Mouse (Mus musculus) forebrain, postnatal 0 days (tissue): Measurements from ENCODE around the gene Sap25. TPM values are rescaled to one million over a fixed set of nuclear protein-coding genes. Genes with fewer than 3 reads are reported as not detected.
A peak's percentile ranks its signal among the peaks of the same experiment; 100 is the strongest.

Source experiments
- ATAC-seq: fragments of 200-750 bp; cut with Nextera tagmentation; 2 replicates; pipeline ENCODE4 v1.8.0; 2017; ENCODE audit warnings: mild to moderate bottlenecking, moderate library complexity
- DNase-seq: peaks from one replicate; pipeline ENCODE4 v3.0.0-alpha.2; 2015
- H3K27ac ChIP-seq: fragments of 300-500 bp; sonication (generic); 2 replicates; pipeline ENCODE4 v1.5.1; 2014; ENCODE audit warnings: low read depth, mild to moderate bottlenecking, antibody characterized with exemption, low read length, moderate library complexity, mixed read lengths
- H3K27me3 ChIP-seq: fragments of 300-500 bp; sonication (generic); 2 replicates; pipeline ENCODE4 v1.6.1; 2014; ENCODE audit warnings: mild to moderate bottlenecking, low read length, mixed read lengths; ENCODE audit not compliant: insufficient read depth
- H3K36me3 ChIP-seq: fragments of 300-500 bp; sonication (generic); 2 replicates; pipeline ENCODE4 v1.6.1; 2014; ENCODE audit warnings: mild to moderate bottlenecking, moderate library complexity; ENCODE audit not compliant: insufficient read depth
- H3K4me1 ChIP-seq: fragments of 300-500 bp; sonication (generic); 2 replicates; pipeline ENCODE4 v1.6.1; 2014; ENCODE audit warnings: antibody characterized with exemption; ENCODE audit not compliant: insufficient read depth
- H3K4me2 ChIP-seq: fragments of 300-500 bp; sonication (generic); 2 replicates; pipeline ENCODE4 v1.6.1; 2014; ENCODE audit warnings: low read depth, mild to moderate bottlenecking, moderate library complexity
- H3K4me3 ChIP-seq: fragments of 300-500 bp; sonication (generic); 2 replicates; pipeline ENCODE4 v1.5.1; 2014; ENCODE audit warnings: low read depth, low read length, mixed read lengths
- H3K9ac ChIP-seq: fragments of 300-500 bp; sonication (generic); 2 replicates; pipeline ENCODE4 v1.6.1; 2014; ENCODE audit warnings: mild to moderate bottlenecking
- H3K9me3 ChIP-seq: fragments of 300-500 bp; sonication (generic); 2 replicates; pipeline ENCODE4 v1.6.1; 2016; ENCODE audit warnings: low read length
- CTCF ChIP-seq: sonication (generic); IDR thresholded peaks from 2 replicates; pipeline ENCODE4 v1.5.1; 2016; ENCODE audit warnings: antibody characterized with exemption, control low read depth, low read depth
- WGBS: fragments of 180-500 bp; shearing (Covaris S2); extraction: QIAGEN DNeasy Blood & Tissue Kit; methylation state at CpG from one replicate; pipeline ENCODE4 v1.1.7; 2014; 5-methylcytosine and 5-hydroxymethylcytosine counted together
- polyA plus RNA-seq: library from polyadenylated mRNA; unstranded; fragments of >200 nt; fragmentation: Nextera tagmentation; extraction: Ambion mirVana; gene quantifications from 2 replicates; pipeline ENCODE4 v1.2.1, GENCODE M21; 2015
- total RNA-seq: library from RNA; depleted of rRNA; stranded (reverse); fragments of >200 nt; gene quantifications from 2 replicates; pipeline ENCODE4 v1.2.3, GENCODE M21; 2014

Gene Sap25
- total and polyA plus RNA-seq, 2 experiments from 2014 or later, result 1.8 to 4.4 TPM

GRCm38 (mm10) chr5:137673015-137673414 lies 31.9 kb downstream of the Sap25 start:
- WGBS, result 90% methylated on average over 6 of the region's 6 CpGs
- H3K9ac ChIP-seq, result no peak overlapping the region
- no peaks in the 10 kb centered on the region for H3K4me1 ChIP-seq
- 0 out of 2 replicates have a peak, but pooled peaks cover 3% of the 10 kb centered on the region for H3K36me3 ChIP-seq
- no peak for DNase-seq
- no peaks in the 10 kb centered on the region for H3K27me3 ChIP-seq
- no peak overlapping the region for H3K4me2 ChIP-seq
- no peak overlapping the region for H3K4me3 ChIP-seq
- TF ChIP-seq CTCF, result no peak
- no peak overlapping the region for H3K27ac ChIP-seq
- no peak for ATAC-seq
- no peaks in the 10 kb centered on the region for H3K9me3 ChIP-seq

- Histone ChIP-seq H3K4me2 (no peak overlapping the region), H3K9me3 (no peaks in the 10 kb centered on the region), H3K9ac (no peak overlapping the region), H3K27me3 (no peaks in the 10 kb centered on the region), H3K36me3 (0 out of 2 replicates have a peak, but pooled peaks cover 3% of the 10 kb centered on the region), H3K4me1 (no peaks in the 10 kb centered on the region), H3K4me3 (no peak overlapping the region), H3K27ac (no peak overlapping the region)
- no peak for ATAC-seq
- no peak for DNase-seq
- no peak for TF ChIP-seq CTCF
- 98% methylated on average over 8 of the region's 8 CpGs for WGBS
Measured at GRCm38 (mm10) chr5:137674786-137675185, 33.7 kb downstream of the Sap25 start.

GRCm38 (mm10) chr5:137677859-137678258 lies 36.7 kb downstream of the Sap25 start:
- H3K9me3 ChIP-seq, result no peaks in the 10 kb centered on the region
- H3K4me2 ChIP-seq, result no peak overlapping the region
- no peak overlapping the region for H3K27ac ChIP-seq
- no peak for TF ChIP-seq CTCF
- WGBS, result 79% methylated on average over 8 of the region's 8 CpGs
- H3K36me3 ChIP-seq, result 0 out of 2 replicates have a peak, but pooled peaks cover 3% of the 10 kb centered on the region
- ATAC-seq (peak; percentile 48; the same call in 1 of the 2 replicates), DNase-seq (peak; percentile 51)
- H3K4me3 ChIP-seq, result no peak overlapping the region
- H3K9ac ChIP-seq, result no peak overlapping the region
- no peaks in the 10 kb centered on the region for H3K27me3 ChIP-seq
- peaks cover 4% of the 10 kb centered on the region; the same call in 1 of the 2 replicates for H3K4me1 ChIP-seq

- no peak for ATAC-seq
- DNase-seq, result no peak
- Histone ChIP-seq H3K36me3 (0 out of 2 replicates have a peak, but pooled peaks cover 3% of the 10 kb centered on the region), H3K4me3 (no peak overlapping the region), H3K4me1 (peaks cover 11% of the 10 kb centered on the region), H3K27me3 (no peaks in the 10 kb centered on the region), H3K4me2 (no peak overlapping the region), H3K9me3 (no peaks in the 10 kb centered on the region), H3K9ac (no peak overlapping the region), H3K27ac (no peak overlapping the region)
- 77% methylated on average over 3 of the region's 3 CpGs for WGBS
- no peak for TF ChIP-seq CTCF
Measured at GRCm38 (mm10) chr5:137678736-137679135, 37.6 kb downstream of the Sap25 start.

GRCm38 (mm10) chr5:137679726-137680125 lies 38.6 kb downstream of the Sap25 start:
- ATAC-seq, result no peak
- 80% methylated on average over 4 of the region's 4 CpGs for WGBS

GRCm38 (mm10) chr5:137682526-137682925 lies 41.4 kb downstream of the Sap25 start:
- Histone ChIP-seq H3K4me2 (peak overlapping the region; percentile 86), H3K36me3 (no peaks in the 10 kb centered on the region), H3K9ac (peak overlapping the region; percentile 2; the same call in 1 of the 2 replicates), H3K4me1 (peaks cover 11% of the 10 kb centered on the region), H3K4me3 (peak overlapping the region; percentile 73; the same call in 1 of the 2 replicates), H3K27me3 (no peaks in the 10 kb centered on the region), H3K27ac (no peak overlapping the region), H3K9me3 (no peaks in the 10 kb centered on the region)
- WGBS, result 49% methylated on average over 6 of the region's 6 CpGs
- no peak for TF ChIP-seq CTCF
- no peak for ATAC-seq
- DNase-seq, result no peak

More at GRCm38 (mm10) chr5:137679726-137680125, 38.6 kb downstream of the Sap25 start:
- Histone ChIP-seq H3K4me1 (peaks cover 11% of the 10 kb centered on the region), H3K4me3 (no peak overlapping the region), H3K27ac (no peak overlapping the region), H3K9ac (no peak overlapping the region), H3K36me3 (0 out of 2 replicates have a peak, but pooled peaks cover 3% of the 10 kb centered on the region), H3K9me3 (no peaks in the 10 kb centered on the region), H3K4me2 (no peak overlapping the region), H3K27me3 (no peaks in the 10 kb centered on the region)
- TF ChIP-seq CTCF, result no peak
- DNase-seq, result no peak

- peaks cover 11% of the 10 kb centered on the region for H3K4me1 ChIP-seq
- no peak for ATAC-seq
- H3K27ac ChIP-seq, result peak overlapping the region; percentile 71
- peak; percentile 22 for DNase-seq
- peak overlapping the region; percentile 73 for H3K4me3 ChIP-seq
- H3K9me3 ChIP-seq, result no peaks in the 10 kb centered on the region
- H3K9ac ChIP-seq, result peak overlapping the region; percentile 52
- WGBS, result 7% methylated on average over 28 of the region's 28 CpGs
- H3K36me3 ChIP-seq, result no peaks in the 10 kb centered on the region
- no peaks in the 10 kb centered on the region for H3K27me3 ChIP-seq
- TF ChIP-seq CTCF, result no peak; the same call in 1 of the 2 replicates
- peak overlapping the region; percentile 86 for H3K4me2 ChIP-seq
Measured at GRCm38 (mm10) chr5:137683388-137684293, 42.5 kb downstream of the Sap25 start.
